Mouse (Mus musculus): Measurements from ENCODE around the gene Edar. TPM values are rescaled to one million over a fixed set of nuclear protein-coding genes. Genes with fewer than 3 reads are reported as not detected.
"Not testable (repeated sequence)": the region's sequence is repeated elsewhere in the genome, so short reads cannot be mapped to it uniquely, and the experiment has no call there.

Edar gene
- total RNA-seq (2021) (under 1 TPM; 0.39 to 0.47 TPM), polyA plus RNA-seq (2012; rRNA removed) (0.31 and 0.38 TPM in 2 replicates)
- long read RNA-seq, partial matches to known transcripts: 2 of 2 reads
- long read RNA-seq, other reads (novel, unspliced or antisense): 0 of 2 reads

DNA sequence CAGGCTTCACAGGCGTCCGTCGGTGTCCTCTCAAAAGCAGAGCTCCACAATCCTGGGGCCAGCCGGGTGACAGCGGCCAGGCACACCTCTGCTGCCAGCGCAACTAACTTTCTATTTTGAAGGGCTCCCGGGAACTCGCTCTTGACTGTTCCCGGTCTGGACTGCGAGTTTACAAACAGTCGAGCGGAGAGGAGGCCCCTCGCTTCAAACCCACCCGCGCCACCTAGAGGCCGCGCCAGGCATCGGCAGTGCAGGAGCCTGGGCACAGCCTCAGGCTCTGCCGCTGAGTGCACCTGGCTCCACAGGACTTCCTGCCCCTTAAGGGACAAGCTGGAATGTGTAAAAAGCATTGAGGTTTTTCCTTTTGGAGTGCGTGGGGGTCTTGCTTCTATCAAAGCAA lies at the start of gene Edar:
Gene Edar, minus strand, starts transcription at position 122 of the 400 bp plus-strand sequence.
- H3K9ac ChIP-seq (ENCODE audit: low read depth, low read length): peak within 1 kb of the TSS; percentile 24; the same call in 1 of the 2 replicates
- DNase-seq: peak; percentile 75 to 81
- peak within 1 kb of the TSS; percentile 34 for H3K4me3 ChIP-seq

DNA sequence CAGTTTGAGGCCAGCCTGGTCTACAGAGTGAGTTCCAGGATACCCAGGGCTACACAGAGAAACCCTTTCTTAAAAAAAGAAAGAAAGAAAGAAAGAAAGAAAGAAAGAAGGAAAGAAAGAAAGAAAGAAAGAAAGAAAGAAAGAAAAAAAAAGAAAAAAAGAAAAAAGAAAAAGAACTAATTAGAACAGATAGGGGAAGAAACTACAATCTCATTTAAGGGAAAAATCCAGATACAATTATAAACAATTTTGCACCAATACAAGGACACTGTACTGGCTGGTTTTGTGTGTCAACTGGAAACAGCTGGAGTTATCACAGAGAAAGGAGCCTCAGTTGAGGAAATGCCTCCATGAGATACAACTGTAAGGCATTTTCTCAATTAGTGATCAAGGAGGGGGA lies 42.7 kb upstream of the Edar start, which contains the start of gene Gm17542:
Gene Gm17542, minus strand, starts transcription at position 101 of the 400 bp plus-strand sequence.
- intact Hi-C loops (cut with DNase I); H3K27me3 ChIP-seq (ENCODE audit: control insufficient read depth, insufficient read depth, low read length); DNase-seq; H3K4me1 ChIP-seq (ENCODE audit: control insufficient read depth, insufficient read depth, low read length); H3K4me3 ChIP-seq; H3K9ac ChIP-seq (ENCODE audit: low read depth, low read length); H3K79me2 ChIP-seq (replicated peaks; ENCODE audit: control insufficient read depth, insufficient read depth, low read length); H3K27ac ChIP-seq; H3K36me3 ChIP-seq (ENCODE audit: control insufficient read depth, insufficient read depth, low read length): not testable (repeated sequence)

More for the DNA sequence above, at the start of gene Edar:
- H3K36me3 ChIP-seq (ENCODE audit: control insufficient read depth, insufficient read depth, low read length): no peaks in the 10 kb centered on the region
- intact Hi-C loops (cut with DNase I): loop anchor here (5.0 kb wide), 1 partner anchor 113 kb away; no protein-coding TSS in a partner anchor
- TF ChIP-seq CTCF (IDR thresholded peaks at IDR 0.05) (peak; percentile 99; the same call in 1 of the 2 replicates), EP300 (IDR thresholded peaks at IDR 0.05; ENCODE audit: insufficient read depth, low read depth, low read length) (no peak)
- H3K27me3 ChIP-seq (ENCODE audit: control insufficient read depth, insufficient read depth, low read length): no peaks in the 10 kb centered on the region
- H3K79me2 ChIP-seq (replicated peaks; ENCODE audit: control insufficient read depth, insufficient read depth, low read length): no peaks in the 10 kb centered on the region
- no peaks in the 10 kb centered on the region for H3K4me1 ChIP-seq (ENCODE audit: control insufficient read depth, insufficient read depth, low read length)
- no peak within 1 kb of the TSS for H3K27ac ChIP-seq
- WGBS: 2% methylated on average over 20 of the region's 20 CpGs

DNA sequence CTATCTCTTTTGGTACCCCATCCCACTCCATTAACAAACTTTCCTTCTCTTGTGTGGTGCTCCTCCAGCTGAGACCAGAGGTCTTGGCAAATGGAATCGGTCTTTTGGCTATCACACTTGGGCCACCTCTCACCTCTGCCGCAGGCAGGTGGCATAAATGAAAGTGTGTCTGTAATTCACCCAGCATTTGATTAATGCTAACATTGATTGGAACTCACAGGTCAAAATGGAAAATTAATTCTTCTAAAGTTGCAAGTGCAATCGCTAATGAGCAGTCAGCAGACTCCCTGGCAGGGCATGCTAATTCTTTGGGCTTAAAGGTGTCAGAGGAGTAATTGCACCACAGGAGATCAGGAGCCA lies 39.3 kb upstream of the Edar start:
- no peak for TF ChIP-seq CTCF (IDR thresholded peaks at IDR 0.05)
- TF ChIP-seq EP300 (IDR thresholded peaks at IDR 0.05; ENCODE audit: insufficient read depth, low read depth, low read length): no peak
- TF ChIP-seq POLR2A (IDR thresholded peaks at IDR 0.05; ENCODE audit: insufficient read depth, low read depth, low read length): no peak
- H3K4me1 ChIP-seq (ENCODE audit: control insufficient read depth, insufficient read depth, low read length): no peaks in the 10 kb centered on the region
- DNase-seq: no peak
- 63% methylated on average over 3 of the region's 3 CpGs for WGBS
- H3K27ac ChIP-seq: no peak overlapping the region
- no peaks in the 10 kb centered on the region for H3K27me3 ChIP-seq (ENCODE audit: control insufficient read depth, insufficient read depth, low read length)
- H3K4me3 ChIP-seq: no peak overlapping the region; the same call in 1 of the 2 replicates
- H3K36me3 ChIP-seq (ENCODE audit: control insufficient read depth, insufficient read depth, low read length): no peaks in the 10 kb centered on the region
- H3K9ac ChIP-seq (ENCODE audit: low read depth, low read length): no peak overlapping the region
- no peaks in the 10 kb centered on the region for H3K79me2 ChIP-seq (replicated peaks; ENCODE audit: control insufficient read depth, insufficient read depth, low read length)
- intact Hi-C loops (cut with DNase I): no loop called here

DNA sequence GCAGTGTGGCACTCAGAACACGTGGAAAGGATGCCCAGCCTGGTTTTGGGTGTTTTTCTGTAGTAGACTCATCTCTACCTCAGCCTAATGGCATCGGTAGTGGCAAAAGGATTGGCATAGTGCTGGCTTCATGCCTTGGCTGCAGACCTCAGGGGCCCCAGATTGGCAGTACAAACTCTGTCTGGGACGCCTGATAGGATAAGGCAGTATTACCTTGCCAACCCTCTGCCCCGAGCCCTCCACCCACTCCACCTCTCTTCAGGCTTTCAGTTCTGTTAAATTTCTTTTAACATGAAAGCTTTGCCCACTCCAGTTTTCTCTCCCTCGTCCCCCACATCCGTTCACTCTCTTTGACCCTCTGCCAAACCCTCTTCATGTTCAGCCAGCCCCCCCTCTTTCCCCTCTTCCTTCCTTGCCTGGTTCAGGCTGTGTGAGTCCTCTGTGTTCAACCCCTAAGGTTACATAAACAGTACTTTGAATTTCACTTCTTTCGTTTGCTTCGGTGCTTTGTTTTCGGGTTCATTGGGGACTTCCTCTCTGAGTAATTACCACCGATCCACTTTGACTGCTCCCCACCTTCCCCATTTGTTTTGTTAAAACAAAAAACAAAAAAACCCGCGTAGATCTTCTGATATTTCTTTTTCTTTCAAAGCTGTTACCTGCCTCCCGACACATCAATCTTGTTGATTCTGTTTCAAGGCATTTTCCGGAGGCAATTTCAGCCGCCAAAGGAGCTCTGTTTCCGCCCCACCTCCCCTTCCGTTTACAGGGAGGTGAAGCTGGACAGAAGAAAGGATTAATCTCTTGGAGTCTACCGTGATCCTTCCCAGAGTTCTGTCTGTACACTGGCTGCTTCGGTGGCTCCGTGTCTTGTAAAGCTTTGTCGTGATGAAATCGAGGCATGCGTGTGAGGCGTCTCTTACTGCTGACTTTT lies 38.7 kb upstream of the Edar start:
- no peaks in the 10 kb centered on the region for H3K4me1 ChIP-seq (ENCODE audit: control insufficient read depth, insufficient read depth, low read length)
- no peaks in the 10 kb centered on the region for H3K79me2 ChIP-seq (replicated peaks; ENCODE audit: control insufficient read depth, insufficient read depth, low read length)
- H3K4me3 ChIP-seq: peak overlapping the region; percentile 29; the same call in 1 of the 2 replicates
- intact Hi-C loops (cut with DNase I): no loop called here
- TF ChIP-seq POLR2A (IDR thresholded peaks at IDR 0.05; ENCODE audit: insufficient read depth, low read depth, low read length): no peak
- no peak for TF ChIP-seq EP300 (IDR thresholded peaks at IDR 0.05; ENCODE audit: insufficient read depth, low read depth, low read length)
- TF ChIP-seq CTCF (IDR thresholded peaks at IDR 0.05): no peak
- H3K27me3 ChIP-seq (ENCODE audit: control insufficient read depth, insufficient read depth, low read length): no peaks in the 10 kb centered on the region
- H3K36me3 ChIP-seq (ENCODE audit: control insufficient read depth, insufficient read depth, low read length): no peaks in the 10 kb centered on the region
- no peak for DNase-seq
- H3K27ac ChIP-seq: no peak overlapping the region
- 15% methylated on average over 24 of the region's 24 CpGs for WGBS
- H3K9ac ChIP-seq (ENCODE audit: low read depth, low read length): no peak overlapping the region

DNA sequence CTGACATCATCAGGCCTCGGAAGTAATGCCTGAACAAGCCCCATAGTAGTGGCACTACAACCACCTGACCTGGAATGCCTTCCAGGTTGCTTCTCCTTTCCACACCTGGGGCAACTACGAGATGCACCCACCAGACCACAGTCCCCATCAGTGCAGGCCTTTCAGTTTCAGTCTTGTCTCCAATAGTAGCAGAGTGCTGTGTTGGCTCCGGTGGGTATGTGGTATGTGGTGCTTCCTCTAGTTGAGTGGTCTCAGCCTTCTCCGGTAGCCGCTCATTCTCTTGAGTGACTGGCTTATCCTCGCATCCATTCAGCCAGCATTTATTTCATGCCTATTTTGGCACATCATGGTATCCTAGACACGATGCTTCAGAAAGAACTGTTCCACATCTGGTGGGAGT lies 37.8 kb upstream of the Edar start:
- TF ChIP-seq EP300 (IDR thresholded peaks at IDR 0.05; ENCODE audit: insufficient read depth, low read depth, low read length): no peak
- TF ChIP-seq POLR2A (IDR thresholded peaks at IDR 0.05; ENCODE audit: insufficient read depth, low read depth, low read length): no peak
- TF ChIP-seq CTCF (IDR thresholded peaks at IDR 0.05): no peak
- intact Hi-C loops (cut with DNase I): no loop called here
- H3K36me3 ChIP-seq (ENCODE audit: control insufficient read depth, insufficient read depth, low read length): no peaks in the 10 kb centered on the region
- no peak overlapping the region for H3K4me3 ChIP-seq
- no peaks in the 10 kb centered on the region for H3K79me2 ChIP-seq (replicated peaks; ENCODE audit: control insufficient read depth, insufficient read depth, low read length)
- no peak overlapping the region for H3K9ac ChIP-seq (ENCODE audit: low read depth, low read length)
- no peaks in the 10 kb centered on the region for H3K27me3 ChIP-seq (ENCODE audit: control insufficient read depth, insufficient read depth, low read length)
- no peaks in the 10 kb centered on the region for H3K4me1 ChIP-seq (ENCODE audit: control insufficient read depth, insufficient read depth, low read length)
- 94% methylated on average over 7 of the region's 7 CpGs for WGBS
- DNase-seq: no peak
- no peak overlapping the region for H3K27ac ChIP-seq

DNA sequence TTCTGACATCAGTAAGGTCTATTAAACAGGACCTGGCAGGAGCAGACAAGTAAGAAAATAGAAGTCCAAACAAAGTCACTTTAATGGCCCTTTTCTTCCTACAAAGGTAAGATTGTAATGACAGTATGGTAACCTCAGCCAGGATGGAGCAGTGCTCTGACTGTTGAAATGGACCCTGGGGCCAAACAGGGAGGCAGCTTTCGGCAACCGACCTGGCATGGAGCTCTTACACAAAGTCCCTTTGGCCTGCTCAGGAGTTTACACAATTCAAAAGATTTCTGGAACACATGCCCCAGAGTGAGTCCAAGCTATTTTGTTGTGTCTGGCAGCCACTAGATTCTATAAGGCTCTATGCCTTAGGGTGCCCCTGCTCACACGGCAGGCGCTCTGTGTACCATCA lies 33.6 kb upstream of the Edar start:
- no peak for TF ChIP-seq EP300 (IDR thresholded peaks at IDR 0.05; ENCODE audit: insufficient read depth, low read depth, low read length)
- TF ChIP-seq POLR2A (IDR thresholded peaks at IDR 0.05; ENCODE audit: insufficient read depth, low read depth, low read length): no peak
- intact Hi-C loops (cut with DNase I): no loop called here
- DNase-seq: no peak
- WGBS: 79% methylated on average over 4 of the region's 4 CpGs
- Histone ChIP-seq H3K36me3 (ENCODE audit: control insufficient read depth, insufficient read depth, low read length) (no peaks in the 10 kb centered on the region), H3K4me3 (no peak overlapping the region), H3K4me1 (ENCODE audit: control insufficient read depth, insufficient read depth, low read length) (no peaks in the 10 kb centered on the region), H3K79me2 (replicated peaks; ENCODE audit: control insufficient read depth, insufficient read depth, low read length) (no peaks in the 10 kb centered on the region), H3K27me3 (ENCODE audit: control insufficient read depth, insufficient read depth, low read length) (no peaks in the 10 kb centered on the region), H3K9ac (ENCODE audit: low read depth, low read length) (no peak overlapping the region), H3K27ac (no peak overlapping the region)

Data from heart, adult 2 months (tissue).